Mouse (Mus musculus) brain, adult 2 months (tissue): ENCODE measurements around the gene Ppp4r2.
"Not testable (repeated sequence)": the region's sequence is repeated elsewhere in the genome, so short reads cannot be mapped to it uniquely, and the experiment has no call there.

ENCODE experiments used
- DNase-seq: peaks from one replicate; pipeline ENCODE4 v3.0.0; 2011; ENCODE audit warnings: low read depth, low spot score

Ppp4r2 gene

GRCm38 (mm10) chr6:100831188-100831587 is 2.2 kb upstream of the Ppp4r2 start:
- no peak for DNase-seq

GRCm38 (mm10) chr6:100831751-100832150 is 1.7 kb upstream of the Ppp4r2 start:
- DNase-seq: no peak

GRCm38 (mm10) chr6:100833811-100834481 is 524 bp downstream of the Ppp4r2 start:
- DNase-seq: peak; percentile 74

DNA sequence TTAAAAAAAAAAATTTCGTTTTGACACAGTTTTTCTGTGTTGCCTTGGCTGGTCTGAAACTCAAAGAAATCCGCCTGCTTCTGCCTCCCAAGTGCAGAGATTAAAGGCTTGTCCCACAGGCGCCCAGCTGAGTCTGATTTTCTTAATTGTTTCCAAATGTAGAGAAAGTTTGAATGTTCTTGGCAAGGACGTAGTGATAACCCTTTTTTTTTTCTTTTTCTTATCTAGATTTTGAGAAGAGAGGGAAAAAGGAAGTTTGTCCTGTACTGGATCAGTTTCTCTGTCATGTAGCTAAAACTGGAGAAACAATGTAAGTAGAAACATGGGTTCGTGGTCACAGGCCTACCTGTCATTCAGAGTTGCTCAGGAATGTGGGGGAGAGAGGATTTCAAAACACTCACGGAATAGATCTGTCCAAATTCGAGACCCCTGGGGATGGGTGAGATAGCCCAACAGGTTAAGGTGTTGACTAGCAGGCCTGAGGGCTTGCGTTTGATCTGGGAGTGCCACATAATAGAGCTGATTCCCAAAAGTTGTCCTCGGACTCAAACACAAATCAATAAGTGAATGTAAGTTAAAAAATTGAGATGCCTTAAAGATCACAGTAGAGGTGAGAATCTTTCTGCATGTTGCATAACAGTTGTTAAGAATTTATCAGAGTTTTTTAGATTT is 1.2 kb downstream of the Ppp4r2 start:
- DNase-seq: no peak

- DNase-seq: no peak
Measured at GRCm38 (mm10) chr6:100845058-100845457, 11.6 kb downstream of the Ppp4r2 start.

DNA sequence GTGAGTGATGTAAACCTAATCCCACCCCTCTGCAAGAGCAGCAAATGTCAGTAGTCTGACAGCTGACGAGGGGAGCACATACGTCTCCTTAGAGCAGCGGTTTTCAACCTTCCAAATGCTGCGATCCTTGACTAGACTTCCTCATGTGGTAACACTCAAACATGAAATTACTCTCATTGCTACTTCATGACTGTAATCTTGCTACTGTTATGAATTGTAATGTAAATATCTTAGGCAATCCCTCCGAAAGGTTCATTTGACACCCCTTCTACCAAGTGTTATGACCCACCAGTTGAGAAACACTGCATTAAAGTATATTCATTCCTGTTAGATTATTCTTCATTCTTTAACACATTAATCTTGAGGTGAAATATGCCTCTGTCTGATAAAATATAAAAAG is 13.8 kb downstream of the Ppp4r2 start:
- DNase-seq: no peak

DNA sequence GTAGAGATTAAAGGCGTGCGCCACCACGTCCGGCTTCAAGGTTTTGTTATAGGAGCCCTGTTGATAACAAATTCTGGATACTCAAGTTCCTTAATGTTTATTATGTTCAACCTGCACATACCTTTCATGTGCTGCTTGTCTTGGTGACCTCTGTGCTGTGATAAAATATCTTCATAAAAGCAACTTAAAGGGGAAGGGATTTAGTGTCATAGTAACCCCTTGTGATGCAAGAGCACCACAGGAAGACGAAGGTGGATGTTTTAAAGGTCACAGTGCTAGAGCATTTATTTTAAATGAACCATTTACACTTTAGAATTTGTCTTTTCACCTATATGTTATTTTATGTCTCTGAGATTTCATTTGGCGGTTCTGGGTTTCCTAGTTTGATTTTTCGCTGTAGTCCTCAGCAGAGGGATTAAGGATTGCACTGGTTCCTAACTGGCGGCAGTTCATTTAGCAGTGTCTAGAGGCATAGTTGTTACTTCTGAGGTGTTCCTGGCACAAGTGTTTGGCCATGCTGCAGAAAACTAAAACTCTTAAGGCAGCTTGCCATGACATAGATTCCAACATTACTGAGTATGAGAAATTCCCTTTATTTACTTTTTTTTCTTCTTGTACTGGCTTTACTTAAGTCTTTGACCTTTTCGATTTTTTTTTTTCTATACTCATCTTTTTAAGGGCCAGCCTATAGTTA is 15.4 kb downstream of the Ppp4r2 start:
- peak; percentile 34 for DNase-seq

GRCm38 (mm10) chr6:100850671-100851081 is 17.3 kb downstream of the Ppp4r2 start:
- no peak for DNase-seq

DNA sequence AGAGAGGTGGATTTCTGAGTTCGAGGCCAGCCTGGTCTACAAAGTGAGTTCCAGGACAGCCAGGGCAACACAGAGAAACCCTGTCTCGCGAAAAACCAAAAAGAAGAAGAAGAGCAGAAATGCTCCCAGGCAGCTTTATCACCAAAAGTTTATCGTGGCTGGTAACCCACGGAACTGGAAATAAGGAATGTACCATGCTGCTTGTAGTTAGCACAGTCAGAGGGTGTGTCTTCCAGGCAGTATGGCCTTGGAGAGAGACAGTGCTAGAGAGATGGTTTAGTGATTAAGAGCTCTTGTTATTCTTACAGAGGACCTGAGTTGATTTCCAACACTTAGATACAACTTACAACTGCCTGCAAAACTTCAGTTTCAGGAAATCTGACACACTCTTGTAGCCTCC is 17.7 kb downstream of the Ppp4r2 start:
- DNase-seq: no peak

GRCm38 (mm10) chr6:100865321-100865720 is 31.9 kb downstream of the Ppp4r2 start:
- DNase-seq: no peak

DNA sequence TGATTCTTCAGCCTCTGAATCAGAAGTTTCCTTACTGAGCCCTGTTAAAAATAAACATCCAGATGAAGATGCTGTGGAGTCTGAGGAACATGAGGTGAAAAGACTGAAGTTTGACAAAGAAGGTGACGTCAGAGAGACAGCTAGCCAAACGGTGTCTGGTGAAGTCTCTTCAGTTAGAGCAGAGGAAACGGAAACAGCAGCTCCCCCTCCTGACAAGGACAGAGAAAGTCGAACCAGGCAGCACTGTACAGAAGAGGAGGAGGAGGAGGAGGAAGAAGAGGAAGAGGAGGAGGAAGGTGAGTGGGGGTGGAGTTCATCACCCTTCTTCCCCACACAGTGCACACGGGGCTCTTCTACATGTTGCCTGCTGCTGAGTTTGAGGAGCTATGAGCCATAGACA is 32.4 kb downstream of the Ppp4r2 start:
- not testable (repeated sequence) for DNase-seq

GRCm38 (mm10) chr6:100866246-100866645 is 32.8 kb downstream of the Ppp4r2 start:
- DNase-seq: not testable (repeated sequence)

DNA sequence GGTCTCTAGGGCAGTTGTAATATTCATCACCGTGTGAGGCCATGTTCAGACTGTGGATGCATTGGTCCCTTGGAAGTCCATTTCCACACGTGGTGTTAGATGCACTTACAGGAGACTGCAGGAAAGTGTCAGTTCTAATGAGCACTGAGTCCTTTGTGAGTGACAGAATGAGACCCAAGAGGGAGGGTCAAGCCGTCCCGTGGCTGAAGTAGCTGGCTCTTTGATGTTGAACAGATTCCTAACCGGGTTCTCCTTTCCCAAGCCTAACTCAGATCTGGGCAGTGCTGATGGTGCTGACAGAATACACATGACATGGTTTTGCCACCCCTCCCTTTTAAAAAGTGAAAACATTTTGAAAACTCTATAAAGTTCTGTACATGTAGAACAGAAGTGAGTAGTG is 35.4 kb downstream of the Ppp4r2 start:
- DNase-seq: no peak

- DNase-seq: no peak
Measured at GRCm38 (mm10) chr6:100869909-100870308, 36.5 kb downstream of the Ppp4r2 start.

- DNase-seq: no peak
Measured at GRCm38 (mm10) chr6:100873191-100873590, 39.8 kb downstream of the Ppp4r2 start.

DNA sequence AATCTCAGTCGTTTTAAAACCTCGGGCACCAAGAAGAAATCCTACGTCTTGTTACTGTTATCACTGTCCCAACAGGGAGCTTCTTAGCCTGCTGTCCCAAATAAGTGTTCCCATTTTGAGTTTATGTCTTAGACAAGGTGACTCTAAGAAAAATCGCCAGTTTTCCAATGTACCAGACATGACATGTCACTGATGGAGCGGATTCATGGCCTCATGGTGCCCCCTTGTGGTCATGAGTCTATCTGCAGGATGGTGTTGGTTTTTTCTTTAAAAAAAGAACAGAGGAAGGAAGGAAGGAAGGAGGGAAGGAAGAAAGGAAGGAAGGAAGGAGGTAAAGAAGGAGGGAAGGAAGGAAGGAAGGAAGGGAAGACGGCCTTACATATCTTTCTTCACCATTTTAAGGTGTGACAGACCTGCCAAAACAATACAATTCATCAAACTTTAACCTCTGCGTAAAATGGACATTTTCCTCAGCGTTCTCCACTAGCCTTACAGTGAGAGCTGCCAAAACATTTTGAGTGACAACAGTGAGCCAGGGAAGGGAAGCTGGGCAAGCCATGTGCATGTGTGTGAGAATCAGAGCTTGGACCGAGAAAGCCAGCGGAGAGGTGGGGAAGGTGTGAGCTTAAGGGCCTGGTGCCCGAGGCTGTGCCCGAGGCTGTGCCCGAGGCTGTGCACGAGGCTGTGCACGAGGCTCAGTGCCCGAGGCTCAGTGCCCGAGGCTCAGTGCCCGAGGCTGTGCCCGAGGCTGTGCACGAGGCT is 42.6 kb downstream of the Ppp4r2 start:
- DNase-seq: peak; percentile 83

DNA sequence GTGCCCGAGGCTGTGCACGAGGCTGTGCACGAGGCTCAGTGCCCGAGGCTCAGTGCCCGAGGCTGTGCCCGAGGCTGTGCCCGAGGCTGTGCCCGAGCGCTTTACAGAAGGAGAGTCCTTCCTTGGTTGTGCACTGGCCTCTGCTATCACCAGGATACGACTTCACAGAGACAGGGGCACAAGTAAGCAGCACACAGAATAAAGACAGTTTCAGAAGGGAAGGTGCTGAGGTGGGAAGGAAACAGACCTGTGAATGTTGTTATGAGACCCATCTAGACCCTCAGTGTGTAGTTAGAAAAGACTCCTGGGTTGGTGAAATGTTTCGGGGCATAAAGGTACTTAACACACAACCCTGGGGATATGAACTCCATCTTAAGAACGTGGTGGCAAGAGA is 43.2 kb downstream of the Ppp4r2 start:
- no peak for DNase-seq

DNA sequence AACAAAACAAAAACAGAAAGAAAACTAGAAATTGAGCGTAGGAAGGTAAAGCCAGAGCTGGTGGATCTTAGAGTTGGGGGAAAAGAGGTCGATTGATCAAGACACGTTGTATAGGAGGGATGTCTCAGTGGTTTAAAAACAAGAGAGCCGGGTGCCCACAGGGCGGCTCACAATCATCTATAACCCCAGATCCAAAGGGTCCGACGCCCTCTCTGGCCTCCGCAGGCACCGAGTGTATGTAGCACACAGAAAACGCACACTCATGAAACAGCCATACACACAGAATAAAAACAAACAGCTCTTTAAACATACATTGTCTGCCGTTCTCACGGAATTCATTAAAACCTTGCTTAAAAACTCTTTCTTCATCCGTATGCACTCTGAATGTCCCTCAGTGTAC is 45.1 kb downstream of the Ppp4r2 start:
- no peak for DNase-seq

DNA sequence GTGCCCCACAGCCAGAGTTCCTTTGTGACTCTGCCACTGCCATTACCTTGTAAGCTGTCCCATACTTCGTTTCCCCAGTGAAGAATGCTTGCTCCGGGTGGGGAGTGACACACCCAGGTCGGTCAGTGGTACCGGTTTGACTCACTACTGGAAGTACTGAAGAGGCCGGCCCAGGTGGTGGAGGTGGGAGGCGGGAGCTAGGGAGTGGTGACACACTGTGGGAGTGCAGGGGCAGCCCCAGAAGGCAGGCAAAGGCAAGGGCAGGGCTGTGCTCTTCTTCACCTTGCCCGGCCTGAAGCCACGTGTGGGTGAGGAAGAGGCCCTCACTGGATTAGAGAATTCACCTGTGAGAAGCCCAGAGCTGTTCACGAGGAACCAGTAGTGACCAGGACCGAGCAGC is 46.2 kb downstream of the Ppp4r2 start:
- DNase-seq: no peak

DNA sequence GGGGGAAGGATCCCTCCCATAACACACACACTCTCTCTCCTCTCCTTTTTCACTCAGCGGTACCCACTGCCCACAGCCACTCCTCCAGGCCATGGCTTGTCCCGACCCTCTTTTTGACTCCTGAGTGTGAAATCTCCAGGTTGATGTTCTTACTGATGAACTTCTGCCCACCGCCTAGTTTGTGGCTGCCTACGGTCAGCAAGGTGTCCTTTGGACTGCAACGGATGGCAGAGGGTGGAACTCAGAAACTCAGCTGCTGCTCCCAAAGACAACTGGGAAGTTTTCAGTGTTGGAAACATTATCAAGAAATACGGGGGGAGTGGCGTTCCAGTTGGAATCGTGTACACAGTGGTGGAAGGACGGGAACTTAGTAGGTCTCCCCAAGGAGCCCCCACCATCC is 48.2 kb downstream of the Ppp4r2 start:
- DNase-seq: no peak

DNA sequence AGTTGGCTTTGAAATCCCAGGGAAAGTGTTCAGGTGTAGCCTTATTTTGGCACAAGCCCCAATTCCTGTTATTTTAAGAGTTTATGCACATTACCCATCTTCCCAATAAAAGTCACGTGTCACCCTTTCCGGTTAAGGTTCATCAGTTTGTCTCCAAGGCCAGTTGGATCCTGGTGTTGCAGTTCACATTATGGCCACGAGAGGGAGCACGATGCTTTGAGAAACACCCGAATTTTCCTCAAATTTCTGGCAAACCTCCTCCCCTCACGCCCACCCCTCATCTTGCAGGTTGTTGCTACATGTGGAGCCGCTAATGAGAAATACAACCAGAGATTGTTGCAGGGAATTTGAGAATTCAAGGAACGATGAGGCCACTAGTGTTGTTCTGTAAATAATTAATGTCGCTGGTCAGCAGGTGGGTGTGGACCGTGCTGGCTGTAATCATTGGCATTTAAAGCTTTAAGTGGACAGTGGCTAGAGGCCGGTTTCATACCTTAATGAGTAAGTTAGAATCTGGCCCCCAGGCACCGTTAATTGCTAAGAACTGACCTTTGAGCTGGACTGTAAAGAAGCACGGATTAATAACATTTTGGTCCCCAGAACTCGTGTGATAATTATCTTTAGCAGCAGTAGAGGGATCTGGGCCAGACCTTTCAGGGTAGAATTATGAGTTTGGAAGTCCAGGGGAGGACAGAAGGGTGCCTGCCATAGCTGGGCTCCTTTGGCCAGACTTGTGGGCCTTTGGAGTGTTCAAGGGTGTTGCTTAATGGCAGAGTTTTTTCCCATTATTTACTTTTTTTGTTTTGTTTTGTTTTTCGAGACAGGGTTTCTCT is 49.2 kb downstream of the Ppp4r2 start:
- peak; percentile 78 for DNase-seq
